Mouse (Mus musculus): Measurements from ENCODE around the gene Strip1. TPM values are rescaled to one million over a fixed set of nuclear protein-coding genes. Genes with fewer than 3 reads are reported as not detected.
A peak's percentile ranks its signal among the peaks of the same experiment; 100 is the strongest.

The Strip1 gene
- polyA plus RNA-seq, 1 experiment from 2014 or later, result 36.4 TPM

DNA sequence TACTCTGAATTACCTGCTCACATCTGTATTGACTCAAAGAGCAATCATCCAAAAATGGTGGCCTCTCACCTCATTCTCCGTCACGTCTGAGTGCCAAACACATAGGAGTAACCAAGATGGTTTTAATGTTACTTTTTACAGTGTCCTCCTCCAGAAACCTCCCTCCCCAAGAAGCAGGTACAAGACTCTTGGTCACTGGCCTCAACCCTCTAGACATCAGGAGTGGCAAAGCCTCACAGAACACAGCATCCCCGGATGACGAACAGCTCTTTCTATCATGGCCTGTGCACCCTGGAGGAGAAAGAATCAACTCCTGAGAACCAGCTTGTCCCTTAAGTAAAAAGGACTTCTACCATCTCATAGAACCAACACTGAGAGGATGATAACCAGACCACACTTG lies 1.3 kb upstream of the Strip1 start:
- no peak overlapping the region for H3K27ac ChIP-seq (ENCODE audit: low read length)
- no peak overlapping the region for H3K4me3 ChIP-seq (replicated peaks; ENCODE audit: low read length)
- H3K36me3 ChIP-seq (ENCODE audit: control insufficient read depth, insufficient read depth, low read length), result no peaks in the 10 kb centered on the region
- H3K9me3 ChIP-seq (replicated peaks; ENCODE audit: control insufficient read depth, low read length), result no peaks in the 10 kb centered on the region
- no peaks in the 10 kb centered on the region for H3K27me3 ChIP-seq (ENCODE audit: control insufficient read depth, insufficient read depth, low read length)
- no peak overlapping the region for H3K9ac ChIP-seq (ENCODE audit: low read length)
- 93% methylated on average over 4 of the region's 4 CpGs for WGBS
- ATAC-seq (ENCODE audit: insufficient read depth, low FRiP score), result no peak
- H3K4me2 ChIP-seq (ENCODE audit: low read depth, low read length), result no peak overlapping the region
- H3K4me1 ChIP-seq (ENCODE audit: control insufficient read depth, insufficient read depth, low read length), result peaks cover 5% of the 10 kb centered on the region; the same call in 1 of the 2 replicates

DNA sequence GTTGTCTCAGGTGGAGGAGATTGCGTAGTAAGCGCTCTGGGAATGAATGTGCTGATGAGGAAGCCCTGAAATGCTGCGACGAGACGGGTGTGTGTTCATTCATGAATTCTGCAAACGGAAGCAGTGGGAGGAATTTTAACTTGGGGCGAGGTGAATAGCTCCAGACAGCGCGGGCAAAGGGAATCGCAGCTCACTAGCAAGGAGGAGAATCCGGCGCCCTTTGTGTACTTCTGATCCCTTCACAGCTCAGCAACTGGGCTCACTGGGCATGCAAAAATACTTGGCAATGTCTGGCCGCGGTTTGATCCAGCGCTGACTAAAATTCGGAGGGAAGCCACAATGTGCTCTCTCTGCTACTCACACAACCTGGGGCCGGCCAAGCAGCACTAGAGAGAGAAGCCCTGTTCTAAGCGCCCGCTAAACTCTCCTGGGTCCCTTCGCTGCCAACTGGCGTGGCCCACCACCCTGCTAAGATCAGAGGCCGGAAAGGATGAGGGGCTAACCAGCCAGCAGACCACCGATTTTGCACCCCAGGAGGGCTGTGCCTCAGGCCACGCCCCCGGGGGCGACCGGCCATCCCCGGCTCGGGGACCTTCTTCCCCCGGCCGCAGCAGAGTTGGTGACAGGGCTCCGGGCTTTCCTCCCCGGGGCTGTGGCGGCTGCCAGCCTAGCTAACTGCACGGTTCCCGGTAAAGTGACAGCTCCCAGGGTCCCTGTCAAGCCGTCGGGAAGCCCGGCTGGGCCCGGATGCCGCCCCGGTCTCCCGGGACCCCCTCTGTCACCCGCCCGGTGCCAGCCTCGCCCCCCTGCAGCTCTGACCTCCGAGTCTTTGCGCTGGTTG lies 592 bp downstream of the Strip1 start, which contains the start of gene Gm10961:
Gene Gm10961, plus strand, starts transcription at position 641 of the 841 bp plus-strand sequence.
- ATAC-seq (ENCODE audit: insufficient read depth, low FRiP score), result peak; percentile 62
- Histone ChIP-seq H3K9ac (ENCODE audit: low read length) (peak within 1 kb of the TSS; percentile 98), H3K4me1 (ENCODE audit: control insufficient read depth, insufficient read depth, low read length) (peaks cover 5% of the 10 kb centered on the region; the same call in 1 of the 2 replicates)

DNA sequence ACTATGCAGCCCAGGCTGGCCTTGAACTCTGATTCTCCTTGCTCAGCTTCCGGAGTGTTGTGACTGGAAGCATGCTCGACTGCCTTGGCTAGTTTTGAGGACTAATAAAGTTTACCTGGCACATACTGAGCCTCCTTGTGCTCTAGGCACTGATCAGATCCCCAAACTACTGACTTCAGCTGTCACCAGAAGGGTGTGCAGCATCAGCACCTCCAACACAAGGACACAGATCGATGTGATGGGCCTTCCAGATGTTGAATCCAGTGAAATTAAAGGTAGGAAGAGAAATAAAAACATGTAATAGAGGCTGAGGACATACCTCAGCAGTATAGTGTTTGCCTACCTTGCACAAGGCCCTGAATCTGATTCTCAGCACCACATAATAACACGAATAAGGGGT lies 2.1 kb downstream of the Strip1 start:
- ATAC-seq (ENCODE audit: insufficient read depth, low FRiP score), result no peak

More for the DNA sequence above, 592 bp downstream of the Strip1 start, which contains the start of gene Gm10961:
- WGBS, result under 1% methylated on average over 48 of the region's 48 CpGs
- Histone ChIP-seq H3K4me2 (ENCODE audit: low read depth, low read length) (peak within 1 kb of the TSS; percentile 94), H3K27ac (ENCODE audit: low read length) (peak within 1 kb of the TSS; percentile 94), H3K9me3 (replicated peaks; ENCODE audit: control insufficient read depth, low read length) (no peaks in the 10 kb centered on the region), H3K36me3 (ENCODE audit: control insufficient read depth, insufficient read depth, low read length) (peaks cover 10% of the 10 kb centered on the region), H3K27me3 (ENCODE audit: control insufficient read depth, insufficient read depth, low read length) (no peaks in the 10 kb centered on the region), H3K4me3 (replicated peaks; ENCODE audit: low read length) (peak within 1 kb of the TSS; percentile 99)

DNA sequence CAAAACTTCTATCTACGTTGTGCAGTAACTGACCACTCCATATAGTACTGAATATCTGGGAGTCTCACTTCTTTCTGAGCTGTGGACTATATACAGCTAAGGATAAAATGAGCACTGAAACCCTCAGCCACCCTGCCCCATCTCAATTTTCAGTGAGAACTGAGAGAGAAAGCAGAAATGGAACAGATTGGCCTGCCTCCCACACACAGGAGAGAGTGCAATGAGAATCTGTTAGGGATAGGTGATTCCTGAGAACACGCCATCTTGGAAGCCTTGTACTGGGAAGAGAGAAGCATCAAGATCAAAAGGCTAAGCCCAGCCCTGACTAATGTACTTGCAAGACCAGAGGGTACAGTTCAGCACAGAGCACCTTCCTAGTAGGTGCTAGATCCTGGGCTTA lies 2.9 kb downstream of the Strip1 start:
- Histone ChIP-seq H3K9ac (ENCODE audit: low read length) (no peak overlapping the region), H3K36me3 (ENCODE audit: control insufficient read depth, insufficient read depth, low read length) (peaks cover 28% of the 10 kb centered on the region), H3K9me3 (replicated peaks; ENCODE audit: control insufficient read depth, low read length) (no peaks in the 10 kb centered on the region), H3K4me1 (ENCODE audit: control insufficient read depth, insufficient read depth, low read length) (peaks cover 5% of the 10 kb centered on the region; the same call in 1 of the 2 replicates), H3K4me3 (replicated peaks; ENCODE audit: low read length) (no peak overlapping the region), H3K4me2 (ENCODE audit: low read depth, low read length) (no peak overlapping the region), H3K27ac (ENCODE audit: low read length) (no peak overlapping the region), H3K27me3 (ENCODE audit: control insufficient read depth, insufficient read depth, low read length) (no peaks in the 10 kb centered on the region)
- 96% methylated on average over 2 of the region's 2 CpGs for WGBS
- no peak for ATAC-seq (ENCODE audit: insufficient read depth, low FRiP score)

More for the DNA sequence above, 2.1 kb downstream of the Strip1 start:
- H3K4me3 ChIP-seq (replicated peaks; ENCODE audit: low read length), result no peak overlapping the region
- H3K9me3 ChIP-seq (replicated peaks; ENCODE audit: control insufficient read depth, low read length), result no peaks in the 10 kb centered on the region
- peaks cover 22% of the 10 kb centered on the region for H3K36me3 ChIP-seq (ENCODE audit: control insufficient read depth, insufficient read depth, low read length)
- peaks cover 5% of the 10 kb centered on the region; the same call in 1 of the 2 replicates for H3K4me1 ChIP-seq (ENCODE audit: control insufficient read depth, insufficient read depth, low read length)
- no peak overlapping the region for H3K27ac ChIP-seq (ENCODE audit: low read length)
- no peak overlapping the region for H3K9ac ChIP-seq (ENCODE audit: low read length)
- no peak overlapping the region for H3K4me2 ChIP-seq (ENCODE audit: low read depth, low read length)
- 88% methylated on average over 4 of the region's 4 CpGs for WGBS
- no peaks in the 10 kb centered on the region for H3K27me3 ChIP-seq (ENCODE audit: control insufficient read depth, insufficient read depth, low read length)

DNA sequence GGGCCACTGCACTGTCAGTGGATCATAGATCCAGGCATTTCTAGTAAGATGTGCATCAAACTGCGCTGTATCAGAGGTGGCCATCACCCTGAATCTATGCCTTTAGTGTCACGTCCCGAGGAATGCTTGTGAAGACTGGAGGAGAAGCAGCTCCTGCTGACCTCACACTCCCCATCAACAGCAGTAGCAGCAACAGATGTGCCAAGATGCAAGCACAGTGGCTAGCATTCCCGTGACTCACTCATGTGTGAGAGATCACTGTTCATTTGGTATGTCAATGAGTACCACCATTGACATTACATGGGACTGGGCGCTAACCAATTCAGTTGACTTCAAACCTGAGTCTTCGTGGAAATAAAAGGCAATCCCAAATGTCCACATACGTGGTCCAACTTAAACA lies 3.9 kb downstream of the Strip1 start:
- 92% methylated on average over 7 of the region's 7 CpGs for WGBS
- Histone ChIP-seq H3K27me3 (ENCODE audit: control insufficient read depth, insufficient read depth, low read length) (no peaks in the 10 kb centered on the region), H3K9ac (ENCODE audit: low read length) (no peak overlapping the region), H3K4me1 (ENCODE audit: control insufficient read depth, insufficient read depth, low read length) (peaks cover 5% of the 10 kb centered on the region; the same call in 1 of the 2 replicates), H3K27ac (ENCODE audit: low read length) (no peak overlapping the region), H3K4me3 (replicated peaks; ENCODE audit: low read length) (no peak overlapping the region), H3K4me2 (ENCODE audit: low read depth, low read length) (no peak overlapping the region), H3K36me3 (ENCODE audit: control insufficient read depth, insufficient read depth, low read length) (peaks cover 36% of the 10 kb centered on the region), H3K9me3 (replicated peaks; ENCODE audit: control insufficient read depth, low read length) (no peaks in the 10 kb centered on the region)
- no peak for ATAC-seq (ENCODE audit: insufficient read depth, low FRiP score)

DNA sequence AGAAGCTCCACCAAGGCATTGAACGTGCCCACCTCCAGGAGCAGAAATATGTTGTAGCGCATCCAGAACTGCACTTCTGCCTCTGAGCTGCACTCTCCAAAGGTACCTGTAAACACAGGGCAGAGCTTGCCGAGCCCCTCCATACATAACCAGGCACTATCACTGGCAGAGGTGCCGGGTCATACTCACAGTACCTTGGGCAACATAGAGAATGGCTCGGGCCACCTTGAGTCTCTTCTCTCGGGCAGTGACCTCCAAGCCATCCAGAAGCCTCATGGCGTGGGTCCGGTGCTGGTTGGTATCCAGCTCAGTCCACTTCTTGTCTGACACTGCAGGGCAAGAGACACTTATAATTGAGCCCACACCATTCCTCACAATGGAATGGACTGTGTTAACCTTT lies 4.7 kb downstream of the Strip1 start:
- Histone ChIP-seq H3K9me3 (replicated peaks; ENCODE audit: control insufficient read depth, low read length) (no peaks in the 10 kb centered on the region), H3K27me3 (ENCODE audit: control insufficient read depth, insufficient read depth, low read length) (no peaks in the 10 kb centered on the region), H3K4me3 (replicated peaks; ENCODE audit: low read length) (no peak overlapping the region), H3K27ac (ENCODE audit: low read length) (no peak overlapping the region), H3K4me1 (ENCODE audit: control insufficient read depth, insufficient read depth, low read length) (peaks cover 5% of the 10 kb centered on the region; the same call in 1 of the 2 replicates), H3K4me2 (ENCODE audit: low read depth, low read length) (no peak overlapping the region), H3K9ac (ENCODE audit: low read length) (no peak overlapping the region), H3K36me3 (ENCODE audit: control insufficient read depth, insufficient read depth, low read length) (peaks cover 36% of the 10 kb centered on the region)
- ATAC-seq (ENCODE audit: insufficient read depth, low FRiP score), result no peak
- 95% methylated on average over 8 of the region's 8 CpGs for WGBS

DNA sequence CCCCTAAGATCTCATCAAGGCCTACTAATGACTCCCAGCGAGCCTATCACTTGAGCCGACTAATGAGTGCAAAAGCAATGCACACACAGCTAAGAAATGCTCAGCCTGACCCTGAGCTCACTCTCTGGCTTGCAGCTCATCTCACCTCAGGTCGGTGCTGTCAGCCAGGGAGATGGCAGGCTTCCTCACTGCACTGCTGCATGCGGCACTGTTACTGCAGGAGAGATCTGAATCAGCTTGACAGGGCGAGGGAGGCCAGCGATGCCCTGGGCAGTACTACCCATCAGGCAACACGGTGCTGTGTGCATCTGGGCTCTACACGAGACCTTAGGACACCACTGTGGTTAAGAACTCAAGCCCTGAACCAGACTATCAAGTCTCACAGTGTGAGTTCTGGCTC lies 6.0 kb downstream of the Strip1 start:
- 93% methylated on average over 8 of the region's 8 CpGs for WGBS
- peaks cover 5% of the 10 kb centered on the region; the same call in 1 of the 2 replicates for H3K4me1 ChIP-seq (ENCODE audit: control insufficient read depth, insufficient read depth, low read length)
- H3K9ac ChIP-seq (ENCODE audit: low read length), result no peak overlapping the region
- no peak overlapping the region for H3K4me3 ChIP-seq (replicated peaks; ENCODE audit: low read length)
- H3K4me2 ChIP-seq (ENCODE audit: low read depth, low read length), result no peak overlapping the region
- H3K36me3 ChIP-seq (ENCODE audit: control insufficient read depth, insufficient read depth, low read length), result peaks cover 44% of the 10 kb centered on the region
- ATAC-seq (ENCODE audit: insufficient read depth, low FRiP score), result no peak
- H3K27me3 ChIP-seq (ENCODE audit: control insufficient read depth, insufficient read depth, low read length), result no peaks in the 10 kb centered on the region
- no peak overlapping the region for H3K27ac ChIP-seq (ENCODE audit: low read length)
- H3K9me3 ChIP-seq (replicated peaks; ENCODE audit: control insufficient read depth, low read length), result no peaks in the 10 kb centered on the region

DNA sequence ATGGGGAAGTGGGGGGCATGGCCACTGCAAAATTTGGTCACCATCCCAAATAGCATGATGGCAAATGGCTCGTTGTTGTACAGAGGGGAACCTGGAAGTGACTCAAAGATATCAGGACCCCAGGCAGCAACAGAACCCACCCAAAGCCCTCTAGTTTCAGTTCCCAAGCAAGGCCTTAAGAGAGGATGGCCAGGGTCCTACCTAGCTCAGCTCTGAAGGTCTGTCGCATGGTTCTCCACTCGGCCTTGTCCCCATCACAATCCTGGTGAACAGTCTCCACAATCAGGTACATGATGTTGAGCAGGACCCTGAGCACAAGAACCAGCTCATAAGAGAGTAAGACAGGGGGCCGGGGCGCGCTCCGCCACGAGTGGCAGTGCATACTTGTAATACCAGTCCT lies 7.1 kb downstream of the Strip1 start:
- Histone ChIP-seq H3K36me3 (ENCODE audit: control insufficient read depth, insufficient read depth, low read length) (peaks cover 50% of the 10 kb centered on the region), H3K9me3 (replicated peaks; ENCODE audit: control insufficient read depth, low read length) (no peaks in the 10 kb centered on the region), H3K4me2 (ENCODE audit: low read depth, low read length) (no peak overlapping the region), H3K27ac (ENCODE audit: low read length) (no peak overlapping the region), H3K9ac (ENCODE audit: low read length) (no peak overlapping the region), H3K27me3 (ENCODE audit: control insufficient read depth, insufficient read depth, low read length) (no peaks in the 10 kb centered on the region), H3K4me1 (ENCODE audit: control insufficient read depth, insufficient read depth, low read length) (no peaks in the 10 kb centered on the region), H3K4me3 (replicated peaks; ENCODE audit: low read length) (no peak overlapping the region)
- ATAC-seq (ENCODE audit: insufficient read depth, low FRiP score), result no peak
- WGBS, result 94% methylated on average over 8 of the region's 8 CpGs

DNA sequence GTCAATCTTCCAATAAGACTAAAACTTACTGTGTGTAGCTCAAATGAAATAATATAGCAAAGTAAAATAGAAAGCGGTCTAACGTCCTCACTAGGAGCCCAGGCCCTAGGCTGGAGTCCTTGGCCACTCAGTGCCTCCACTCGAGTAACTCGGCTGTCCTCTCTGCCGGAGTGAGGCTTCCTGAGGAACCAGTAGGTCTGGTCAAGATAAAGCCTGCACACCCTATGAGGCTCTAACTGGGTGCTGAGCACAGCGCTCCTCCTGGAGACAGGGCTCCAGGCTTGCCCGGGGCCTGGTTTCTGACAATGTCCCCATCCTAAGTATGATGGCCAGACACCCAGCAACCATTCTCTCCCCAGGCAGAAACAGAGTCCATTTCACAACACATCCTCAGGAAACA lies 9.0 kb downstream of the Strip1 start:
- Histone ChIP-seq H3K9ac (ENCODE audit: low read length) (no peak overlapping the region), H3K27ac (ENCODE audit: low read length) (no peak overlapping the region), H3K4me3 (replicated peaks; ENCODE audit: low read length) (no peak overlapping the region), H3K4me2 (ENCODE audit: low read depth, low read length) (no peak overlapping the region), H3K9me3 (replicated peaks; ENCODE audit: control insufficient read depth, low read length) (no peaks in the 10 kb centered on the region), H3K36me3 (ENCODE audit: control insufficient read depth, insufficient read depth, low read length) (peaks cover 57% of the 10 kb centered on the region), H3K4me1 (ENCODE audit: control insufficient read depth, insufficient read depth, low read length) (no peaks in the 10 kb centered on the region), H3K27me3 (ENCODE audit: control insufficient read depth, insufficient read depth, low read length) (no peaks in the 10 kb centered on the region)
- WGBS, result 96% methylated on average over 7 of the region's 7 CpGs
- ATAC-seq (ENCODE audit: insufficient read depth, low FRiP score), result no peak

Data from stomach, embryonic 16.5 days (tissue).